ENCODE assay signal across 22 mouse cellular contexts in the genomic region with DNA sequence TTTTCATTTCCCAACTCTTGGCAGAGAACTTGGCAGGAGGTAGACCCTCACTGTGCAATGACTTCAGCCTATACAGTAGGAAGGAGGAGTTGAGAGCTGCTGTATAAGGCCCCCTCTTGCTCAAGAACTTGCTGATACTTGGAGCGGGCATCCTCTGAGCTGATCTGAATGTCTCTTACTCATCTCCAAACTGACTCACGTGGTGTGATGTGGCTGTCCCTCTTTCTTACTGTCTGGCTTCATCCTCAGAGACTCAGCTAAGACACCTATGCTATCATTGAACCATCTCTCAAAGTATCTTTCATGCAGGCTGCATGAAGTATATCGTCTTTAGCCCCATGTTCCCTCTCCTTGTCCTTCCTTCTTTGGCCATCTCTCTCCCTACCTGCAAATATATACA.
A peak's percentile ranks its signal among the peaks of the same experiment; 100 is the strongest.
DNase-seq lines count a peak whose midpoint lies in the region; ATAC-seq lines count a peak whose summit lies in the region.
"Had no signal": no experiment of that assay in that cellular context is flagged by ENCODE, and none has a peak within 500 bp of the region (broad histone marks: within the 10 kb centered on the region; RNA-seq: fewer than 3 reads in every experiment).

No protein-coding gene starts in this region.

- peak; percentile 32 for ATAC-seq in activated CD4-positive, CD25-positive, alpha-beta regulatory T cell, adult 4 months
- ATAC-seq: forebrain, embryonic 13.5 days; forebrain, embryonic 15.5 days; forebrain, postnatal 0 days; Patski had no signal

- no peaks in the 10 kb centered on the region for H3K27me3 ChIP-seq in forebrain, embryonic 10.5 days (ENCODE audit: poor library complexity, severe bottlenecking)
- H3K27me3 ChIP-seq: CH12.LX; embryonic facial prominence, embryonic 15.5 days; forebrain, embryonic 13.5 days; forebrain, embryonic 15.5 days; Patski had no signal

- no peaks in the 10 kb centered on the region for H3K9me3 ChIP-seq in forebrain, embryonic 10.5 days
- H3K9me3 ChIP-seq: embryonic facial prominence, embryonic 13.5 days; embryonic facial prominence, embryonic 15.5 days; forebrain, embryonic 13.5 days; forebrain, embryonic 15.5 days had no signal

- WGBS in forebrain, embryonic 10.5 days = 89% methylated on average over 3 of the region's 3 CpGs

- peaks cover 25% of the 10 kb centered on the region for H3K4me1 ChIP-seq in forebrain, embryonic 10.5 days

- peak; percentile 49 for DNase-seq in CD4-positive helper T cell, adult 2 months (ENCODE audit: low read depth, low spot score)
- peak; percentile 60 for DNase-seq in CD4-positive, CD25-positive, alpha-beta regulatory T cell, adult 2 months (ENCODE audit: low read depth, low spot score)
- DNase-seq in forebrain, embryonic 10.5 days (ENCODE audit: extremely low spot score, low spot score) = no peak
- DNase-seq in kidney, postnatal 10 days = no peak
- DNase-seq in thymus, adult 18-20 months = no peak
- DNase-seq: adrenal gland, adult 2 months; adrenal gland, postnatal 10 days; adrenal gland, postnatal 25 days; cerebellum, adult 11-12 months; cerebellum, adult 2 months; cerebellum, adult 9-10 months; cerebellum, postnatal 25 days; forebrain, postnatal 0 days had no signal

- H3K36me3 ChIP-seq in forebrain, embryonic 10.5 days (replicated peaks) = no peaks in the 10 kb centered on the region
- H3K36me3 ChIP-seq: embryonic facial prominence, embryonic 13.5 days; embryonic facial prominence, embryonic 15.5 days; forebrain, embryonic 15.5 days; G1E had no signal

- H3K4me3 ChIP-seq in forebrain, embryonic 10.5 days = no peak overlapping the region
- H3K4me3 ChIP-seq: embryonic facial prominence, embryonic 13.5 days; embryonic facial prominence, embryonic 15.5 days; erythroblast, embryonic 14.5 days; forebrain, embryonic 13.5 days; forebrain, embryonic 15.5 days had no signal

- no peak overlapping the region for H3K27ac ChIP-seq in forebrain, embryonic 10.5 days
- H3K27ac ChIP-seq: embryonic facial prominence, embryonic 13.5 days; embryonic facial prominence, embryonic 15.5 days; forebrain, embryonic 13.5 days; forebrain, embryonic 15.5 days had no signal

Comparison
In these comparisons a context has a peak if more than half of its experiments do, and no peak if none do; other contexts are left out.
1. DNase-seq: peak in CD4-positive helper T cell, adult 2 months (single experiment) and CD4-positive, CD25-positive, alpha-beta regulatory T cell, adult 2 months (single experiment); none in forebrain, embryonic 10.5 days (single experiment), kidney, postnatal 10 days (single experiment) and thymus, adult 18-20 months (0 of 2).